Mouse (Mus musculus) left cerebral cortex, adult 8-10 months (tissue): Measurements from ENCODE around the gene Gm11027. TPM values are rescaled to one million over a fixed set of nuclear protein-coding genes. Genes with fewer than 3 reads are reported as not detected.

ENCODE experiments used
- DNase-seq, 2 experiments: peaks; one replicate each; pipeline ENCODE4 v3.0.0; 2022; ENCODE audit warnings: low spot score in 2 of 2
- microRNA-seq, 2 experiments: library from miRNA; unstranded; fragments of <30 nt; microRNA quantifications; one replicate each; pipeline ENCODE4 v1.2.0; 2022
- total RNA-seq, 4 experiments: library from RNA; stranded (reverse); gene quantifications; 2 replicates each; pipeline ENCODE4 v1.2.4; 2022

Gene Gm11027
- total RNA-seq, 4 experiments from 2014 or later, result not detected

DNA sequence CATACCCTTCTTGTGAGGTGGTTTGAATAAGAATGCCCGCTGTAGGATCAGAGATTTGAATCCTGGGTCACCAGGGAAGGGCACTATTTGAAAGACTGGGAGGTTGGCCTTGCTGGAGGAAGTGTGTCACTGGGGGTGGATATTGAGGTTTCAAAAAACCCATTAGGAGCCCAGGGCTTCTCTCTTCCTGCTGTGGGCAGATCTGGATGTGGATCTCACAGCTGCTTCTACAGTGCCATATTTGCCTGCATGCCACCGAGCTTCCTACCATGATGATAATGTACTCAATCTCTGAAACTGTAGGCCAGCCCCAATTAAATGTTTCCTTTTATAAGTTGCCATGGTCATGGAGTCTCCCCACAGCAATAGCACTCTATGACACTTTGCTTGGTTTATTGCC, 4.0 kb downstream of the Gm11027 start:
- no peak for DNase-seq

GRCm38 (mm10) chr12:116280149-116280652, 5.0 kb downstream of the Gm11027 start:
- DNase-seq, result no peak

DNA sequence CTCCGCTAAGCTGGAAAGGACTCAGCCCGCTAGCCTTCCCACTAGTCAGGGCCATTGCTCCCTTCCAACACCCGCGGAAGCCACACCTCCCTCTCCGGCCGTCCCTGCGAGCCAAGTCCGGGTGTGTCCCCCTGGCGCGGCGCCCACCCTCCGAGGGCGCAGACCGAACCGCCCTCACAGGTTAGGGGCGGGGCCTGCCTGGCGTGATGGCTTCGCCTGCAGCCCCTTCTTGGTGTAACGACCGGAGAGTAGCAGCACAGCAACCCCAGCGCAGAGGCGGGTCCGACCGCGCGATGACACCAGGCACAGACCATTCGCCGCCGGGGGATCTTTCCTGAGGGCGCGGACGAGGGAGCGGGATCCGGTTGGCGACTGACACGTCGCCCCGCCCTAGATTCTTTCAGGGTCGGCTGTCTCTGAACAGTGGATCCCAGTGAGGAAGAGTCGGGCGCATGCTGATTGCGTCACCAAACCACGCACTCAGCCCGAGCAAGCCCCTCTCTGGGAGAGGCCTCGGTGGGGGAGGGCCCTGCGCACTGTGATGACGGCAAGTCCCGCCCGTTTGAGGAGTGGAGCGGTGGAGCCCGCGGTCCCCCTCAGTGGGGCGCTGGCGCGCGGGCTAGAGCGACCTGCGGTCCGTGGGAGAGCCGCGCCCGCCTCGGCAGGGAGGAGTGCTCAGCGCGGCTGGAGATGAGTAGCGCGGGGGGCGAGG, 5.6 kb downstream of the Gm11027 start, which contains the start of gene Esyt2:
TSS of gene Esyt2 (plus strand) at position 544 of the 712 bp plus-strand sequence.
- peak; percentile 99 for DNase-seq

DNA sequence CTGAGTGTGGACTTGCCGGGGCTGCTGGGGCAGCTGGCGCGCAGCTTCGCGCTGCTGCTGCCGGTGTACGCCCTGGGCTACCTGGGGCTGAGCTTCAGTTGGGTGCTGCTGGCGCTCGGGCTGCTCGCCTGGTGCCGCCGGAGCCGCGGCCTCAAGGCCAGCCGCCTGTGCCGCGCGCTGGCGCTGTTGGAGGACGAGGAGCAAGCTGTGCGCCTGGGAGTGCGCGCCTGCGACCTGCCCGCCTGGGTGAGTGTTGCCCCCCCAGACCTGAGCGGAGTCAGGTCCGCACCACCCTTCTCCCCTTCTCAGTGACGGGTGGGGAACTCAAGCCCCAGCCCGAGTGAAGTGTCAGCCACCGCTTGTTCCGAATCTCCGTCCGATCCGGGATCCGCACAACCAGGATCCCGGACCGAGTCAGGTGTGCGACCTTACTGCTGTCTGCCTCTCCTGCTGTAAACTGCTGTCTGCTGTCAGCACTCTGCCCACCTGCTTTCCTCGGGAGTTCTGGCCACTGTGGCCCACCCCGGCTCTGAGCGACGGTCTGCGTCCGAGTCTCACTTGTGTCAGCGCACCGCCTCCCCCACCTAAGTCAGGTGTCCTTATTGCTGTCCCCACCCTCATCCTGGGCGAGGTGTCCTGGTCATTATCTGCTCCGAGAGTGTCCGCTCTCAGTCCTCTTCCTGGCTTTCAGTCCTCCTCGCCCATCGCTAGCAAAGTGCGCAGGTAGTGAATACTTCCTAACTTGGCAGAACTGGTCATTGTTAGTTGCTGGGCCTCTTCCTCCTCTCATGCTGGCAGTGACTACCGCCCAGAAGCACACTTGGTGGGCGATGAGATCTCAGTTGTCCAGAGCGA, 6.5 kb downstream of the Gm11027 start:
- DNase-seq, result peak; percentile 18 to 25

DNA sequence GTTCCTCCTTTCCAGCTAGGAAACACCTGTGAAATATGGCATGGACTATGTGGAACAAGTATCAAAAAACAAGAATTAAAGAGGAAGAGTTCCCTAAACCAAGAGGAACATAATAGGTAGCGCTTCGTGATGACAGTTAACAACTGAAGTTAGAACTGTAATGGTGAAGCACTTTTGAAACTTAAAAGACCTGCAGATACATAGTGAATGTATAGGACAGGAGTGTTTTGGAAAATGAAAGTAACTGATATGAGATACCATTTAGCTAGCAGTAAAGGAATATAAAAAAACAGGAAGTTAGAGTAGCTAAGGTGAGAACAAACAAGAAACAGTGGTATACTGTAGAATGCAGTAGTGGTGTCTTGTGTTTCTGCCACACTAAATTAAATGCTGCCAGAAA, 7.7 kb downstream of the Gm11027 start:
- no peak for DNase-seq

GRCm38 (mm10) chr12:116283511-116283910, 8.3 kb downstream of the Gm11027 start:
- no peak for DNase-seq

DNA sequence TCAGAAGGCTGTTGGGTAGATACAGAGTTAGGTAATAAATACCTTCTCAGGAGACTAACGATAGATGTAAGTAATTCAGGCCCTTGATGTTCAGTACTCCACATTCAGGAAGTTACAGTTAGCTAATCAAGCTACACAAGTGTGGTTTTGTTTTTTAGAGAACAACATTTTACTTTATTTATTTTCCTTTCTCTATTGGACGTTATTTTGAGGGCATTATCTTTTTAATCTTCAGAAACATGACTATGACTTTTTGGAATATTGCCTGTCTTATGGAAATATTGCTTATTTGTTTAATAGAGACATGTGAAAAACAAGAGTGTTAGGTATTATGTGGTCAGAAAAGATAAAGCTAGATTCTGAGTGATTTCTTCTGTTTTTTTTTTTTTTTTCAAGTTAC, 18.0 kb downstream of the Gm11027 start:
- no peak for DNase-seq

GRCm38 (mm10) chr12:116293599-116294292, 18.6 kb downstream of the Gm11027 start:
- no peak for DNase-seq

GRCm38 (mm10) chr12:116299906-116300305, 24.7 kb downstream of the Gm11027 start:
- DNase-seq, result no peak

GRCm38 (mm10) chr12:116302181-116302580, 27.0 kb downstream of the Gm11027 start:
- DNase-seq, result no peak

DNA sequence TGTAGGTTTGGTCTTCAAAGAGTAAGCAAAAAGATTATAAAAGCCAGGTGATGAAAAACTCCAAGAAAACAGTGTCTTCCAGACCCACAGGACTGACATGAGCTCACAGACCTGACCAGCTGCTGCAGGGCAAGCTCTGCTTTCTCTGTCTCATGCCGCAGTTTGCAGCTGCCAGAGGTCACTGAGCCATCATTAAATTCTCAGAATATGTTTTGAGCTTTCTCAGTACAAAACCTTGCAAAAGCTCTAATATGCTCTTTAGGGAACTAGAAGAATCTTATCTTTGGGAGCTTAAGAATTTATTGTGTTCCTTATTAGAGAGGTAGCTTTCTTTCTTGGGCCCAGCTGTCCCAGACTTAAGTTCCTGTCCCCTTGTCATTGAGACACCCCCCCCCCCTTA, 30.9 kb downstream of the Gm11027 start:
- DNase-seq, result no peak

GRCm38 (mm10) chr12:116307870-116308269, 32.7 kb downstream of the Gm11027 start:
- DNase-seq, result no peak

GRCm38 (mm10) chr12:116308612-116309011, 33.4 kb downstream of the Gm11027 start:
- DNase-seq, result no peak

DNA sequence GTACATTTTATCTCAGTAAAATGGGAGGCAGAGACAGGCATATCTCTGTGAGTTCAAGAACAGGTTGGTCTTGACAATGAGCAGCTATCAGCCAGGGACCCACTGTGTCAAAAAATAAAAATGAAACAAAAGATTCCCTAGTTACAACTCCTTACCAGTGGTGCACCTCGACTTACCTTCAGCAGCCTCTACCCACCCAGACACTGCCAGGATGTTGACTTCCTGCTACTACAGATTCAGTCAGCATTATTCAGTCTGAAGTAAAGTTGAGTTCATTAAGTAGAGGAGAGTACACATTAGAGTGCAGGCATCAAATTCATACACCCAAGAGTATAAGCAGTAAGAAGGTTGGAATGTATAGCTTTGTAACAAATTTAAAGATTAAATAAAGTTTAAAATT, 38.6 kb downstream of the Gm11027 start:
- no peak for DNase-seq

GRCm38 (mm10) chr12:116315498-116315897, 40.3 kb downstream of the Gm11027 start:
- no peak for DNase-seq

- DNase-seq, result no peak
These were observed 42.6 kb downstream of the Gm11027 start for GRCm38 (mm10) chr12:116317818-116318217.

Small RNA genes within 50 kb of the gene (microRNA-seq; reads per million reads assigned to microRNA genes)
- gene Gm23190, result 0 reads per million in 2 experiments

Other genes with a start within 250 kb of the Gm11027 start
- gene Zfp386, start 227.7 kb upstream of the Gm11027 start, total RNA-seq, result 10 to 100 TPM; 28.3 to 30.3 (median 29.0) TPM
- gene Vipr2, start 197.7 kb upstream of the Gm11027 start, total RNA-seq, result 1 to 10 TPM in 2 of 4 experiments, under 1 TPM in 2; 0.50 to 2.4 (median 1.0) TPM
- 10 to 100 TPM; 14.2 to 22.9 (median 17.9) TPM for gene Wdr60, start 12.4 kb upstream of the Gm11027 start, total RNA-seq
- 10 to 100 TPM; 57.4 to 67.5 (median 61.3) TPM for gene Esyt2, start 5.8 kb downstream of the Gm11027 start, total RNA-seq
- gene Ncapg2, start 130.0 kb downstream of the Gm11027 start, total RNA-seq, result 1 to 10 TPM; 6.6 to 7.8 (median 7.0) TPM
- gene Ptprn2, start 210.3 kb downstream of the Gm11027 start, total RNA-seq, result 100 to 1,000 TPM; 314 to 341 (median 329) TPM